Mouse (Mus musculus) telencephalon, adult 2 months (tissue): ENCODE results near the gene Crnkl1.
"Not testable (repeated sequence)": the region's sequence is repeated elsewhere in the genome, so short reads cannot be mapped to it uniquely, and the experiment has no call there.

Source experiments
- DNase-seq: peaks from one replicate; pipeline ENCODE4 v3.0.0-alpha.2; 2011; ENCODE audit warnings: low read depth, low spot score

The Crnkl1 gene

DNA sequence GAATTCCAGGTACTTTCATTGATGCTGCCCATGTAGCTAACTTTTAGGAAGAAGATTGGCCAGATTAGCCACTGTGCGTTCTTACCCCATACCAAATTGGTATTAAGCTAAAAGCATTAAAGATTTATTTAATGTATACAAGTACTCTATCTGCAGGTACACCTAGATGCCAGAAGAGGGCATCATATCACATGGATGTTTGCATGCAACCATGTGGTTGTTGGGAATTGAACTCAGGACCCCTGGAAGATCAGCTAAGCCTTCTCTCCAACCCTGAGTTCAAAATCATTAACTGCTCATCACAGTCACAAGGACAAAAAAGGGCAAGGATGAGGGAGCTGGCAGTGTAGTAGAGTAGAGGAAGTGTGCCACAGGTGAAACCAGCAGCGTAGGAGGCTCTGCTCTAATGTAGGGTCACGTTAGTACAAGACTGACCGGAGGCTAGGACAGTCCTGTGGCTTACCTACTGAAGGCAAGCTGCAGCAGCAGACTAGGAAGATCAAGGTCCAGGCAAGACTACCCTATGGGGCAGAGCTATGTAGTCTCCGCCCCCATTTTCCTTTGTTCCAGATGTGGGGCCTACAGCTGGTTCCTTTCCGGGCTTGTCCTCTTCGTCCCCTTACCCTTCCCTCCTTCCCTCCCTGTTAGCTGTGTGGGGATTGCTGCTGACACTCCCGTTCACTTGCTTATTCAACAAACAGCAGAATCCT lies 13.7 kb downstream of the Crnkl1 start:
- no peak for DNase-seq

DNA sequence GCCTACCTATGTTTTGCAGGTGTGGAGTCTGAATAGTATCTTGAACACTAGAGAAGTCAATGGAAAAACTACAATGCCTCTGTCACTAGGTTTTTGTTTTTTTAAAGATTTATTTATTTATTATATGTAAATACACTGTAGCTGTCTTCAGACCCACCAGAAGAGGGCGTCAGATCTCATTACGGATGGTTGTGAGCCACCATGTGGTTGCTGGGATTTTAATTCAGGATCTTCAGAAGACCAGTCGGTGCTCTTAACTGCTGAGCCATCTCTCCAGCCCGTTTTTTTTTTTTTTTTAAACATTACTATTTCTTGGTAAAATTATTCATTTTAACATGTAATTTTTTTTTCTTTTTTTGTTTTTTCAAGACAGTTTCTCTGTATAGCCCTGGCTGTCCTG lies 28.9 kb downstream of the Crnkl1 start:
- not testable (repeated sequence) for DNase-seq

DNA sequence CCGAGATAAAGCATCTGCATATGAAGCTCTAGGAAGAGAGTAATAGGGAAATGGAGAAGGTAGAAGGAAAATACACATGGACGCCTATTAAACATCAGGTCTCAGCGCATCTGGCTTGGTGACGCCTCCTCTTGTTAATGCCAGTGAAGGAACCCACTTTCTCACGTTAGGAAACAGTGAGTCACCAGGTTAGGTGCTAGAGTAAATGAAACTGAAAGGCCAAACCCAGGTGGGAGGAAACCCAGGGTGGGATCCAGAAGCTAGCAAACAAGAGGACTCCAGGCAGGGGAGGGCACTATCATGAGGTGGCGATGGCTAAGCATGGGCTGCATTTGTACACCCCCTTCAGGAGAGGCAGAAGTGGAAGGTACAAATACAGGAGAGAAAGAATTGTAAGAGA lies 29.7 kb downstream of the Crnkl1 start:
- DNase-seq = no peak

DNA sequence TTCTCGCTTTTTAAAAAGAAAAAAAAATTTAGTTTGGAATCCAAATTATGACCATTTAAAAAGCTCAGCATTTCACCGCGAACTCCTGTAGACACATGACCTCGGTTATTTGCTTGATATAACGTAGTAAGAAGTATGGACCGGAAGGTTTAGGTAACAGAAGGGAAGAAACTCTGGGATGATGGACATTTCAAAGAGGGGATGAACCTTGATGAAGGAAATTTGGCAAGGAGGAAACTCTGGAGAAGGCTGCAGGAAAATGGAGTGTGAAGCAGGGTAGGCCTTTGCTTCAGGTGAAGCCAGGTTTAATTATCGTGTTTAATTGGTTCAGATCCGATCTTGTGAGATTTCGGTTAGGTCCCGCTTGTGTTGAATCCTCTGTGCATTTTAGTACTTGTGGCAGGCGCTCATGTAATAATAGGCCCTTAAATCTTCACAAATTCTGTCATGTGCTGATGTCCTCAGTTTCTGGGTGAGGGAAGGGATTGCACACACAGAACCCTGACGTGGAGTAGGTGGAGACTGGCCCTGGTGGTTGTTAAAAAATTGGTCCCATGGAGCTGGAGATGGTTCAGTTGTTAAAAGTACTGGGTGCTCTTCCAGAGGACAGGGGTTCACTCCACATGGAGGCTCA lies 30.7 kb downstream of the Crnkl1 start:
- DNase-seq = no peak

DNA sequence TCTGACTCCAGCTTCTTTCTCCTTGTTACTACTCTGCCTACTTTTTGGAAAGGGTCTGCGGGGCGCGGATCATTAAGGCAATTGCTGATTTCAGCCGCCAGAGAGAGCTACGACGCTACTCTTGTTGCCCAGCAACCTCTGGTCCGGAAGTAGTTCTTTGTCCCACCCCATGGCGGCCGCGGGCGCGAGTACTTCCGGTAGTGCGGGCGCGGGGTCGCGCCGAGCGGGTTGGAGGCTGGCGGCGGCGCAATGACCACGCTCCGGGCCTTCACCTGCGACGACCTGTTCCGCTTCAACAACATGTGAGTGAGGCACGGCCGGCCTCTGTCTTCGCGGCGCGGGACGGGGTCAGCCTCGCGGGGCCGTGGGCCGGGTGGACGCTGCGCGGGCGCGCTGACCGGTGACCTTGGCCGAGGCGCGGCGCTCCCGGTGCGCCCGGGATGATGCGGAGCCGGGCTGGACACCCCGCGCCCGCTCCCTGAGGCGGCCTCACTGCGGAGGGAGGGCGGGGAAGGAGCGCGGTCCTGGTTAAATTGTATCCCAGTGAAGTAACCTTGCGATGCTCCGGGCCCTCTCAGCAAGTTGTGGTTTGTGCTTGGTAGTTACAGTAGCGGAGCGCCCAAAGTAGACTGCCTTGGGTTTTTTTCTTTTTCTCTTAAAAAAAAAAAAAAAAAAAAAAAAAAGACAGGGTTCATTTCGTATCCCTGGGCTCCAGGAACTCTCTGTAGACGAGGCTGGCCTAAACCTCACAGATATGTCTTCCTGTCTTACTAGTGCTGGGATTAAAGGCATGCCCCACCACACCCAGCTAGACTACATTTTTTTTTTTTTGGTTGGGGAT lies 31.5 kb downstream of the Crnkl1 start:
- DNase-seq = peak; percentile 83

DNA sequence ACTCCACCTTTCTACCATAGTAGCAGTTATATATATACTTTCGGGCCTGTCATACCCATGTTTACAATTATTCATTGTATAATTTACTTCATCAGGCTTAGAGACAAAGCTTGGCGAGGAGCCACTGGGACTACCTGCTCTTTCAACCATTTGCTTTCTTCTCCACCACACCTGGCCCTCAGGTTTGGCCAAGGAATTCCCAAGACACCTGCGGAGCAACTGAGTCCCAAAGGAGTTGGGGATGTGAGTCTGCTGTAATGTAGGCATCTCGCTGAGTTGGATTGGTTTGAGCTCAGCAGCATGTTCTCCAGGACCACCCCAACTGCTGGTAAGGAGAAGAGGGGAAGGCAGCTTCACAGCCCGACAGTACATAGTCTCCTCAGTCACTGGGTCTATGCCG lies 33.0 kb downstream of the Crnkl1 start, which contains the start of gene Naa20:
Gene Naa20, plus strand, starts transcription at position 239 of the 400 bp plus-strand sequence.
- DNase-seq = no peak

DNA sequence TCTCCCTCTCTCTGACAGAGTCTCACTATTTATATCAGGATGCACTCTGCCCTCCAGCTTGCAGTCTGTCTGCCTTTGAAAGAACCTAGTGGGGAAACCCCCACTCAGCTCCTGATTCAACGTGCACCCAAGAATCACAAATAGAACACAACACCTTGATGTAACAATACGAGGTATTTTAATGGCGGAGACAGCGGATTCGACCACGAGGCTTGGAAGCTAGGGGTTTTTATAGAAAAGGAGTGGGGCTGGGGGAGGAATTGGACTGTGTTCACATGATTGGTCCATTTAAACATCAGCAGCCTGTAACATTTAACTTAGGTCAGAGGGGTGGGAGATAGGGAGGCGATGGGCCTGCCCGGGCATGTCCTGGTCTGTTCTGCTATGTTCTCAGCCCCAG lies 34.5 kb downstream of the Crnkl1 start:
- not testable (repeated sequence) for DNase-seq

DNA sequence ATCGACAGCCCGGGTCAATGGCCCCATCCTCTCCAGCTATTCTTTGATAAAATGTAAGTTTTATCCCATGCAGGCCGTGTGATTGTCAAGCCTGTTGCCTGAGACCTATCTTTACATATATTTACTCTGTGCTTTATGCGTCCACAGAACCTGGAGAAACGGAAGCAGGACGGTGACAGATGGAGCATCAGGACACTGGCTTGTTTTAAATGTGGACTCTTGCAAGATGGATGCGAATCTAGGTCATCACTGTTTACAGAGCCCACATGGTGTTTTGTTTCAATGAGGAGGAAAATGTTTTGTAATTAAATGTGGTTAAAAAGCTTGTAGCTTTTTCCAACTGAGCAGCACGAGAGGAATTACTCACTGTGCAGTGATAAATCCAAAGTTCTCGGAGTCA lies 36.7 kb downstream of the Crnkl1 start:
- no peak for DNase-seq

DNA sequence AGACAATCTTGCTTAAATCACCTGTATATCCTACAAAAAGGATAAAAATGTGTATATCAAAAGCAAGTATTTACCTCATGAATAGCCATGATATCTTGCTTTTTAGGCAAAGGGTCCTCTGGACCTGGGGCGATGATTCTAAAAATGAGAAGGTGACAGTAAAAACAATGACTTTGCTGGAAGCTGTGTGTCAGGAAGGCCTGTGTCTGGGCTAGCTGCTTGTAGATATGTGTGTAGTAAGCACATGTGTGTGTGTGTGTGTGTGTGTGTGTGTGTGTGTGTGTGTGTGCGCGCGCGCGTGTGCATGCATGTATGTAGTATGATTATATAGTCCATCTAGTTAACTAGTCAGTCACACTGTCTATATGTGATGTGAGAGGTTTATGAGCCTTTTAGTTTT lies 41.1 kb downstream of the Crnkl1 start:
- no peak for DNase-seq

DNA sequence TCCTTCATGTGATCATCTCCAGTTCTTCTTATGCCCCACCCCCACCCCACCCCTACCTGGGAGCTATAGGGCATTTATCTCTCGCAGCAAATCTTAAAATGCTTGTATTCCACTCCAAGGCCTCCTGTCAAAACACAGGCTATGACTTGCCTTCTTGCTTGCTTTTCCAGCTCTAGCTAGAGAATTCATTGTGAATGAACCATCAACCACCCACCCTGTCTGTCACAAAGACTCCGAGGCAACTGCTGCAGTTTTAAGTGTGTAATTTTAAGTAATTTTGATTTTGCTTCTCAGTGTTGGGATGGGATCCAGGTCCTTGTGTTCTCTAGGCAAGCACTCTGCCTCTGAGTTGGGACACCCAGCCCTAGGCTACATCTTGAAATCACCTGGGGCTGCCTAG lies 44.2 kb downstream of the Crnkl1 start:
- DNase-seq = no peak

DNA sequence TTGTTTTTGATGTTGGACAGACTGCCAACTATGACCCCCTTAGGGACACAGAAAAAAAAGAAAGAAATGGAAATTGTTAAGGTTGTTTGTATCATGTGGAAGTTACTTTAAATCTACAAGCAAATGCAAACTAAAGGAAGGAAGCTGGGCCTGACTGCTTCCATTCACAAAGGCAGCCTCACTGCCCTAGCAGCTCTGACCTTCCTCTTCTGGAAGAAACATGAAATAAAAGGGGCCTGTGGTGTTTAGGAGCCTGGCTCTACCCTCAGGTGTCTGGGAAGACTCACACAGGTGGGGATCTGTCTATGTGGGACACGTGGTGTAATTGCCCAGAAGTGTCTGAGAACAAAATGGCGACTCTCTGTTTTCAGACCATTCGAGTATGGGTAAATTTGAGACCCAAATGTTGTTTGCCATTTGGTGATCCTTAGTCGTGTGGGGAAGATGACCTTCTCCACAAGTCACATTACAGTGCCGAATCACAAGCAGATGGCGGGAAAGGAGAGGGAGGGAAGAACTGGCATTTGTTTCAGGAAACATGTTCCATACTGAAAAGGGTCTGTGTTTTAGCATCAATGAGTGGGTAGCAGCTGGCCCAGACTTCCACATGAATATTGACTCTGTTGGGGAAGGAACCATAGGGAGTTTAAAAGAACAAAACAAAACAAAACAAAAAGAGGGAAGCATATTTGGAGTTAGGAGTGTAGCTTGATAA lies 45.9 kb downstream of the Crnkl1 start:
- no peak for DNase-seq

DNA sequence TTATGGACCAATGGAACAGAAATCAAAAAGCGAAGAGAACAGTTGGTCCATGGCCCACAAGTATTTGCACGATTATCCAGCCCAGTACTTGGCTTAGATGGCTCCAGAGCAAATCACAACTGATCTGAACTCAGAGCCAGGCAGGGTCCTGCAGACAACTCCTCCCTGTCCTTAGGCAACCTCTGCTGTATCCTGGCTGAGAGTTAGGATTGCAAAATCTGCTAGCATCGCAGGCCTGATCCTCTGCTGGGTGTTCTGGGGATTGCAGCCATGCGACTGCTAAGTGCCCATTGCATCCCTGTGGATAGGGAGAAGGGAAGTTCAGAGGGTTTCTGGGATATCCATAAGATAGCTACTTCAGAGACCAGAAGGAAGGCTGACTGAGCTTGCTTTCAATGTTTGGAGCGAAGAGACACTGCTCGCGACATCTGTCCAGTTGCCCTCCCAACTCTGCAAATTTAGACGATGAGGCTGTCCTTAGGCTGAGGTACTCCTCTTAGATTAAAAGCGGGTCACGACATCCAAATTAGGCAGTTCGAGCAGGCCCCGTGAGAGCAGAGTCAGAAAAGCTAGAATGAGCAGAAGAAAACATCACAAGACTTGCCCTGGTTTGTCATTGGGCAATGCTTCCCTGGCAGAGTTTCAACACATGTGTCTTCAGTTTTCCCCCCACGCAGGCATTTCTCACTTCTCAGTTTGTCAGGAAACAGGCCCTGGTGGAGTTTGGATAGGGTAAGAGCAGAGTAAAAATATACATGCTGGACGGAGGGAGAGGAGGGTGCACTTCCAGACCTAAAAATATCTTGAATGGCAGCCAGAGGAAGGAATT lies 46.7 kb downstream of the Crnkl1 start:
- peak; percentile 92 for DNase-seq

DNA sequence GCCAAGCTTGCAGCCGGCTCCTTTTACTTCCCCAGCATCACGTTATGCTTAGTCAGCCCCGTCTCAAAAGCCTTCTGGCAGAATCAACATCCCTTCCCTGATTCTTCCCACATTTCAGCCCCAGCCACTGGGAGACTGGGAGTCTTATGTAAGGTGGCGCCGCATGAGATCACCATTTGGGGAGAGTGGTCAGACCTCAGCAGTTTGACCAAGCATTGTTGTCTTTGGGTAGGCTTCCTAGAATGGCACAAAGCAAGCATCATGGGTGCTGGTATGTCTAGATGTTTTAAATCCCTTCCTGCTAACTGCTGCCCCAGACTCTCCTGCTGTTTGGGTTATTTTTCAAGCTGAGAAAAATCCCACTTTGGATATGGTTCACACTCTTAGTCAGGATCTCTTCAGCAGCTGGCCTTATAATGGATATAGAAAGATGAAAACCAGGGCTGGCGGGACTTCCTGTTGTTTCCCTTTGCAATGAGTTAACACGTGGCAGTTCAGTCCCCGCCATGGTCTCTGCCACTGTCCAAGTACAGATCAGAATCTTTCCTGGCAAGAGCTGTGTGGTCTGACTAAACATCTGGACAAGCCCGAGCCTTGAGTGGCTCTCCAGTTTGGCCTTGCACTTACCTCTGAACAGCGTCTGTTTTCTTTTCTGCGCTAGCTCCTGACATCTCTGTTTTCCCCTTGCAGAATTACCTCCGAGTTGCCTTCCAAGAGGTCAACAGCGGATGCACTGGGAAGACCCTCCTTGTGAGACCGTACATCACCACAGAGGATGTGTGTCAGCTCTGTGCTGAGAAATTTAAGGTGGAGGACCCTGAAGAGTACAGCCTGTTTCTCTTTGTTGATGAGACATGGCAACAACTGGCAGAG lies 49.7 kb downstream of the Crnkl1 start:
- DNase-seq = no peak

DNA sequence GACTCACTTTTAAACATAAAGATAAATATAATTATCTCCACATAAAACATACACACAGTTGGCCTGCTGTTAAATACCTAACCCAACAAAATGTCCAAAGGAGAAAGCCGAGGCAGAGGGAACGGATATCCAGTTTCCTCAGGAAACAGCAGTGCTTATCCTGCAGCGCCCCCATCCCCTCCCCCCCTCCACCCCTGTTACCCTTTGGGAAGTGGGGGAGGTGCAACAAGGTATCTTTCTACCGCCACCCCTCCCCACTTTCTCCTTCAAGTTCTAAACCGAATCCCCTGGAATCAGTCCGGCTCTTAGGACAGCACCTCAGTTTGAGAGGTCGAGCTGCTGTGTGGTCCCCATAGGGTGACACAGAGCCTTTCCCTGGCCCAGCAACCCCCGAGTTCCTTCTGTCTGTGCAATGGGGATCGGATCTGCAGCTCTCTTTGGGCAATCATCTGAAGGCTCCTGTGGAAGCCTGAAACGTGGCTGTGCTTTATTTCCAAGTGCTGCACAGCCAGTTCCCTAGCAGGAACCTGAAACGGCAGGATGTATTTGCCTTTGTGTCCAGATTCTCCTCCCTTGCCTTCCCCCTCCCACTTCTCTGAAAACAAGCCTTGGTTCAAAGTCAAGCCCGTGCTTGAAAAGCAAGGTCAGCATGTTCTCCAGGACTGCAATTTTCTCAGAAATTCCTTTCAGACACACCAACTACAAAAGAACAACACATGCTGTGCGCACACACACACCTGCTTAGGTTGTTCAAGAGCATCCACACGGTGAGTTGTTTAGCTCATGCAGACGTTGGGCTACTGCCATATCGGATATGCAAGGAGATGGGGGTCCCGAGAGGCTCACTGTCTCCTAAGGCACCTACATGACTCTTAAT lies 50.5 kb downstream of the Crnkl1 start:
- DNase-seq = no peak

DNA sequence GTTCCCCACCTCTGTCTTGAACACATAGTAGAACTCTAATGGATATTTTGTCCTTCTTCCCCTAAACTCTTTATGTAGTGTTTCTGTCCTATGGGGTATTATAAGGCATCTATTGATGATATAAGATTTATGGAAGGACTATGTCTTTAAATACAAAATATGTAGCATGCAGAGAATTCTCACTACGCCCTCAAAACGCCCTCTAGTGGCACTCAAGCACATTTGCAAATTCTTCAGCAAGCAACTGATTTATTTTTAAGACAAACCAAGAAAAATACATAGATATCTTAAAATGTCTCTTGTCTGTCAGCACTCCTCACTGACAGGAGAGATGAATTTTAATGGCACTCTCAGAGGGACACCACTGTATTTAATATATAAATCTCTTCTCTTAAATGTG lies 52.4 kb downstream of the Crnkl1 start:
- DNase-seq = no peak

DNA sequence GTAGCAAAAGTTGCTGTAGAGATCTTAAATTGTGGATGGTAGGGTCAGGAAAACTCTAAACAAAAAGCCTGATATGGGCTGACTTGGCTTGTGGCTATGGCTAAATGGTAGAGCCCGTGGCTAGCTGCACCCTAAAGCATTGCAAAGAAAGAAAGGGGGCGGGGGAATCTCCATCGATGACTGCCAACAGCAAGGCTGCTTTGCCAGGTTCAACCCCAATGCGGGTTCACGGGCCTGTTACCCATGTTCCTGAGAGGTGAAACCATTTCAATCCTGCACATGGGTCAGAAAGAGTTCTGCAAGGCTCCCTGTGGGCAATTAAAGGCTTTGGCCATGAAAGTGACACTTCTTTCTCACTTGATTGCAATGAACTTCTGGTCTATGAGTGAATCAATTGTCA lies 52.9 kb downstream of the Crnkl1 start:
- DNase-seq = no peak

DNA sequence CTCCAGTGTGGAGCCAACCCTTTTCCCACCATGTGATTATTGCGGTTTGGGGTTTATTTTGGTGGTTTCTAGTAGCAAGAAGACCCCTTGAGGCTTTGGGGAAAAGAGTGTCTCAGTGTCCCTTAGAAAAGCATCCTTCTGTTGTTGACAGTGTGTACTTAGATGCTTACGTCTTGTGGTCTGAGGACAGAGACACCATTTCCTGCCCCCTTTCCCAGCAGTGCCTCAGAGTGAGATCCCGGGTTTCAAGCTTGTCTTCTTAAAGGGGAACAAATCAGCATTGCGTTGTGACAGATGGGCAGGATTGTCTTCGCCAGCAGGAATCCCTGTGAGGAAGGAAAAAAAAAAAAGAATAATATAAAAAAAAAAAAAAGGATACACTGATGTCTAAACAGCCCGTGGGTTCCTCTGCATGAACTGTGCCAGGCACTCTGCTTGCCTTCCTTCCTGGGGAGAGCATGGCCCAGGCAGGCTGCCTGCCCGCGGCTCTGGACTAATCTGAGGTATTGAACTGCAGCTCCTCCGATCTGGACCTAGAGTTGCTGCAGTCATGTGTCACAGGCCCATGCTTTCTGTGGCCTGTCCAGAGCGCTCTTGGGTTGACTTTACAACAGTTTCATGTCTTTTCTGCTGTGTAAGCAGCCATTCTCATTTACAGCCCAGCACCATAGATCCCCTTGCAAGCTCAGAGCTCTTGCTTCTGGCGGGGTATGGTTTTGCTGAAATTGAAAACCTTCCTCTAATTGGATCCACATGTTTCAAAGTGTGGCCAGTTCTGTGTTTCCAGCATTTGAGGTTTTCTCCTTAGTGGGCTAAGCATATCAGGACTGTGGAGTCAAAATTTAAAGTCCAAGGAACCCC lies 53.7 kb downstream of the Crnkl1 start:
- no peak for DNase-seq

DNA sequence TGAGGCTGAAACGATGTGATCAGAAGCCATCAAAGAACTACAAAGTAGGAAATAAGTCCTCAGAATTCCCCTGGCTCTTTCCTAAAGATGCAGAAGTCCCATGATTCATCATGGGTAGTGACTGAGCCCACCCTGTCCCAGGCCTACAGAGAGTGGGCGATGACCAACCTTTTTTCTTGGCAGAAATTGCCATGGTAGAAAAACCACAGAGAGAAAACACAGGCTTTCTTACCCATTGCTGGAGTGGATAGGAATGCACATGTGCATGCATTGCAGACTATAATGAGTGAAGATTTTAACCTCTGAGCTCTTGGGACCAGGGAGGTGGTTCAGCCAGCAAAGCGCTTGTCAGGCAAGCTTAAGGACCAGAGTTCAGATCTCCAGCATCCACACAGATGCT lies 57.6 kb downstream of the Crnkl1 start:
- no peak for DNase-seq
